Mouse (Mus musculus) intestine, embryonic 15.5 days (tissue): Measurements from ENCODE around the gene Aurkb. TPM values are rescaled to one million over a fixed set of nuclear protein-coding genes. Genes with fewer than 3 reads are reported as not detected.
A peak's percentile ranks its signal among the peaks of the same experiment; 100 is the strongest.

Experiments
- ATAC-seq: fragments of 200-750 bp; cut with Nextera tagmentation; 2 replicates; pipeline ENCODE4 v1.8.0; 2017; ENCODE audit warnings: moderate TSS enrichment, moderate library complexity
- H3K27ac ChIP-seq: fragments of 300-500 bp; sonication (generic); 2 replicates; pipeline ENCODE4 v1.5.1; 2015; ENCODE audit warnings: mild to moderate bottlenecking, inconsistent platforms
- H3K27me3 ChIP-seq: fragments of 300-500 bp; sonication (generic); replicated peaks from 2 replicates; pipeline ENCODE4 v1.6.1; 2015; ENCODE audit warnings: inconsistent platforms
- H3K36me3 ChIP-seq: fragments of 300-500 bp; sonication (generic); 2 replicates; pipeline ENCODE4 v1.6.1; 2015; ENCODE audit warnings: inconsistent platforms
- H3K4me1 ChIP-seq: fragments of 300-500 bp; sonication (generic); replicated peaks from 2 replicates; pipeline ENCODE4 v1.6.1; 2015; ENCODE audit warnings: inconsistent platforms
- H3K4me2 ChIP-seq: fragments of 300-500 bp; sonication (generic); replicated peaks from 2 replicates; pipeline ENCODE4 v1.6.1; 2015; ENCODE audit warnings: mild to moderate bottlenecking, inconsistent platforms
- H3K4me3 ChIP-seq: fragments of 300-500 bp; sonication (generic); replicated peaks from 2 replicates; pipeline ENCODE4 v1.5.1; 2015; ENCODE audit warnings: inconsistent platforms
- H3K9ac ChIP-seq: fragments of 300-500 bp; sonication (generic); 2 replicates; pipeline ENCODE4 v1.6.1; 2015; ENCODE audit warnings: inconsistent platforms
- H3K9me3 ChIP-seq: fragments of 300-500 bp; sonication (generic); 2 replicates; pipeline ENCODE4 v1.6.1; 2016; ENCODE audit warnings: inconsistent platforms
- WGBS: fragments of 180-500 bp; shearing (Covaris S2); methylation state at CpG from one replicate; pipeline ENCODE4 v1.1.7; 2015; 5-methylcytosine and 5-hydroxymethylcytosine counted together
- polyA plus RNA-seq: library from polyadenylated mRNA; unstranded; fragments of >200 nt; fragmentation: Nextera tagmentation; extraction: Ambion mirVana; gene quantifications from 2 replicates; pipeline ENCODE4 v1.2.1, GENCODE M21; 2015

Aurkb gene
- polyA plus RNA-seq, 1 experiment from 2014 or later: 133 TPM

DNA sequence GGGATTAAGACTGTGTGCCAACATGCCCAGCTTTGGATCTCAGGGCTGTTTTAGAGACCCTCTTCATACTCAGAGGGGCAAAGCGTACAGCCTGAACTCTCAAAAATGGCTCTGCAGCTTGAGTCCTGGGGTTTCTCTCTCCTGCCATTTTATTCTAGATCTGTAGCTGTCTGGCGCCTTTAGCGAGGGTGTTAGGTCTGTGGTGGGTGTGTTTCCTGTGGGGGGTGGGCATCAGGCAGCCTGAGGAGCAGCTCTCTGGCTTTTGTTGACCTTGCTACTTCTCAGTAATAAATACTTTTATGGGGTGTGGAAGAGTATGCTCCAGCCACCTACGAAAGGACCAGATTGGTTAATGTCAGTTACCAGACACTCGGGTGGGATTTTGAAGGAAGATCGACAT lies 32.6 kb downstream of the Aurkb start:
- H3K27ac ChIP-seq: no peak overlapping the region
- no peak overlapping the region for H3K4me3 ChIP-seq
- 64% methylated on average over 6 of the region's 6 CpGs for WGBS
- H3K4me2 ChIP-seq: no peak overlapping the region
- no peaks in the 10 kb centered on the region for H3K36me3 ChIP-seq
- H3K27me3 ChIP-seq: no peaks in the 10 kb centered on the region
- no peak for ATAC-seq
- no peaks in the 10 kb centered on the region for H3K9me3 ChIP-seq
- no peaks in the 10 kb centered on the region; the same call in 1 of the 2 replicates for H3K4me1 ChIP-seq
- no peak overlapping the region for H3K9ac ChIP-seq

- Histone ChIP-seq H3K4me1 (no peaks in the 10 kb centered on the region; the same call in 1 of the 2 replicates), H3K27ac (no peak overlapping the region), H3K36me3 (no peaks in the 10 kb centered on the region), H3K9me3 (no peaks in the 10 kb centered on the region), H3K9ac (no peak overlapping the region), H3K4me3 (no peak overlapping the region), H3K27me3 (no peaks in the 10 kb centered on the region), H3K4me2 (no peak overlapping the region)
- no peak for ATAC-seq
- WGBS: 70% methylated on average over 5 of the region's 5 CpGs
Measured at GRCm38 (mm10) chr11:69078805-69079438, 33.5 kb downstream of the Aurkb start.

DNA sequence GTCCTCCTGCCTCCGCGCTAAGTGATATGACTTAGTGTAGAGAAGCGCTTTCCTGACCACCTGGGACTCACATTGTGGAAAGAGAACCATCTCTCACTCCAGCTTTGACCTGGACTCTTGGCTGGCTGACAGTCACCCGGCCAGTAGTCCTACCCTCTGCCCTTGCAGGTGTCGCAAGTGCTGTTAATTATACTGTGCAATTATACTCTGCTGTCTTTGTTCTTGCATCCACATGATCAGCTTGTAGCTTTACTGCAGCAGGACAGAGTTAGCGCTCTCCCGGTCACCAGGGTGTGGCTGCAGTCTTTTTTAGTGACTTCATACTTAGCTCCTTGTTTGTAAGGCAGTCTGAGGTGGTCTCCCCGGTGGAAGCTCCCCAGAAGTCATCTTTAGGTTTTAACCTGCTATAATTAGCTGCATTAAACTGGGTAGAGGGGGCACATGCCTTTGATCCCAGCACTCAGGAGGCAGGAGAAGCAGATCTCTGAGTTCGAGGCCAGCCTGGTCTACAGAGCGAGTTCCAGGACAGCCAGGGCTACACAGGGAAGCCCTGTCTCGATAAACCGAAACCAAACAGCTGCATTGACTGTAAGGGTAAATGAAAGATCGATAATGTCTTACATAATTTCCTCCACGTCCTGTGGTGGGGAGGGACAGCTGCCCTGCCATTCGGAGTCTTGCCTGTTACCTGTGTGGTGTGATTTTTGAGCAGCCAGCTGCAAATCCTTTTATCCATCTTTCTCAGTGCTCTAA lies 34.8 kb downstream of the Aurkb start:
- H3K4me3 ChIP-seq: no peak overlapping the region
- H3K4me2 ChIP-seq: no peak overlapping the region
- no peaks in the 10 kb centered on the region for H3K27me3 ChIP-seq
- H3K4me1 ChIP-seq: no peaks in the 10 kb centered on the region
- ATAC-seq: peak; percentile 60; the same call in 1 of the 2 replicates
- no peaks in the 10 kb centered on the region for H3K36me3 ChIP-seq
- no peak overlapping the region for H3K27ac ChIP-seq
- H3K9ac ChIP-seq: no peak overlapping the region
- 73% methylated on average over 15 of the region's 15 CpGs for WGBS
- no peaks in the 10 kb centered on the region for H3K9me3 ChIP-seq

- no peaks in the 10 kb centered on the region for H3K4me1 ChIP-seq
- H3K27me3 ChIP-seq: no peaks in the 10 kb centered on the region
- H3K9ac ChIP-seq: no peak overlapping the region
- H3K4me2 ChIP-seq: no peak overlapping the region
- 89% methylated on average over 8 of the region's 8 CpGs for WGBS
- H3K4me3 ChIP-seq: no peak overlapping the region
- H3K9me3 ChIP-seq: no peaks in the 10 kb centered on the region
- H3K36me3 ChIP-seq: no peaks in the 10 kb centered on the region
- no peak overlapping the region for H3K27ac ChIP-seq
- ATAC-seq: no peak
Measured at GRCm38 (mm10) chr11:69080855-69081222, 35.4 kb downstream of the Aurkb start.

DNA sequence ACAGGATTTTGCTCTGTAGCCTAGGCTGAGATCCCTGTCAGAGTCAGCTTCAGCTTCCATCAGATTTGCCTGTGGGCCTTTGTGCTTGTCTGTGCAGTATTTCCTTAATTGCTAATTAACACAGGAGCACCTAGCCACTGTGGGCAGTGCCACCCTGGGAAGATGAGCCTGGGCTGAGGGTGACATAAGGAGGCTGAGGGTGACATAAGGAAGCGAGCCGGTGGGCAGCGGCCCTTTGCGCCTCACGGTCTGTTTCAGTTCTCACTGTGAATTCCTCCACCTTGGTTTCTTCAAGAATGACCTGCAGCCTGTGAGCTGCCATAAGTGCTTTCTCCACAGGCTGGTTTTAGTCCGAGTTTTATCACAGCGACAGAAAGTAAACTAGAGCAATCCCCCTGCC lies 36.2 kb downstream of the Aurkb start:
- ATAC-seq: no peak
- no peaks in the 10 kb centered on the region for H3K9me3 ChIP-seq
- H3K4me3 ChIP-seq: no peak overlapping the region
- no peaks in the 10 kb centered on the region; the same call in 1 of the 2 replicates for H3K4me1 ChIP-seq
- no peak overlapping the region for H3K9ac ChIP-seq
- WGBS: 71% methylated on average over 7 of the region's 7 CpGs
- no peak overlapping the region for H3K4me2 ChIP-seq
- no peak overlapping the region for H3K27ac ChIP-seq
- no peaks in the 10 kb centered on the region for H3K36me3 ChIP-seq
- H3K27me3 ChIP-seq: no peaks in the 10 kb centered on the region

GRCm38 (mm10) chr11:69085608-69086007 lies 40.2 kb downstream of the Aurkb start:
- Histone ChIP-seq H3K36me3 (no peaks in the 10 kb centered on the region), H3K27me3 (no peaks in the 10 kb centered on the region), H3K4me3 (no peak overlapping the region), H3K4me1 (peaks cover 22% of the 10 kb centered on the region), H3K9me3 (no peaks in the 10 kb centered on the region), H3K9ac (no peak overlapping the region), H3K27ac (no peak overlapping the region), H3K4me2 (no peak overlapping the region)
- no peak for ATAC-seq
- 62% methylated on average over 6 of the region's 6 CpGs for WGBS

GRCm38 (mm10) chr11:69086390-69086789 lies 40.9 kb downstream of the Aurkb start:
- H3K27ac ChIP-seq: peak overlapping the region; percentile 79
- no peak overlapping the region for H3K4me2 ChIP-seq
- H3K4me1 ChIP-seq: peaks cover 24% of the 10 kb centered on the region
- no peaks in the 10 kb centered on the region for H3K9me3 ChIP-seq
- no peak overlapping the region for H3K4me3 ChIP-seq
- H3K27me3 ChIP-seq: no peaks in the 10 kb centered on the region
- H3K9ac ChIP-seq: no peak overlapping the region
- 41% methylated on average over 6 of the region's 6 CpGs for WGBS
- no peak for ATAC-seq
- H3K36me3 ChIP-seq: no peaks in the 10 kb centered on the region; the same call in 1 of the 2 replicates

- no peak overlapping the region; the same call in 1 of the 2 replicates for H3K9ac ChIP-seq
- peak overlapping the region; percentile 79 for H3K27ac ChIP-seq
- peaks cover 28% of the 10 kb centered on the region for H3K4me1 ChIP-seq
- peak; percentile 28; the same call in 1 of the 2 replicates for ATAC-seq
- no peak overlapping the region for H3K4me3 ChIP-seq
- 40% methylated on average over 4 of the region's 4 CpGs for WGBS
- no peaks in the 10 kb centered on the region for H3K9me3 ChIP-seq
- H3K27me3 ChIP-seq: no peaks in the 10 kb centered on the region
- H3K36me3 ChIP-seq: no peaks in the 10 kb centered on the region; the same call in 1 of the 2 replicates
- H3K4me2 ChIP-seq: no peak overlapping the region
Measured at GRCm38 (mm10) chr11:69087082-69087481, 41.6 kb downstream of the Aurkb start.

DNA sequence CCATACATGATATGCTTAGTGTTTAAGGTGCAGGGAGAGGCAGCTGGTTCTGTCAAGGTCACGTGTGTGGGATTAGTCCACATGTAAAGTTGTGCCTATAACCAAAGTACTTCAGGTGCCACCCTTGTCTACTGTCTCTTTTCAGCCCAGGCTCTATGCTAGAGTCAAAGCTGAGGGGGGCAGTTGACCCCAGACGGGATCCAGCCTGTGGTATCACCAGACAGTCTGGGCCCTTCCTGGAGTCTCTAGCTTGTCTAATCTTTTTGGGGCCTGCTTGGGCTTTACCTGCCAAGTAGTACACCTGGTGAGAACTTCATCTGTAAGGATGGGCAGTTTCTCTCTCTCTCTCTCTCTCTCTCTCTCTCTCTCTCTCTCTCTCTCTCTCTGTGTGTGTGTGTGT lies 42.1 kb downstream of the Aurkb start:
- no peaks in the 10 kb centered on the region for H3K27me3 ChIP-seq
- no peaks in the 10 kb centered on the region for H3K9me3 ChIP-seq
- no peak for ATAC-seq
- peak overlapping the region; percentile 85 for H3K4me2 ChIP-seq
- WGBS: 56% methylated on average over 2 of the region's 2 CpGs
- H3K4me3 ChIP-seq: no peak overlapping the region
- peaks cover 2% of the 10 kb centered on the region; the same call in 1 of the 2 replicates for H3K36me3 ChIP-seq
- H3K27ac ChIP-seq: peak overlapping the region; percentile 79
- H3K9ac ChIP-seq: no peak overlapping the region
- H3K4me1 ChIP-seq: peaks cover 28% of the 10 kb centered on the region

- Histone ChIP-seq H3K4me2 (peak within 1 kb of the TSS; percentile 85), H3K9me3 (no peaks in the 10 kb centered on the region), H3K27ac (peak within 1 kb of the TSS; percentile 93), H3K9ac (peak within 1 kb of the TSS; percentile 100), H3K4me3 (peak within 1 kb of the TSS; percentile 99), H3K36me3 (peaks cover 3% of the 10 kb centered on the region; the same call in 1 of the 2 replicates), H3K27me3 (no peaks in the 10 kb centered on the region), H3K4me1 (peaks cover 28% of the 10 kb centered on the region)
- WGBS: under 1% methylated on average over 61 of the region's 67 CpGs
- ATAC-seq: peak; percentile 79
Measured at GRCm38 (mm10) chr11:69088103-69088855, 42.8 kb downstream of the Aurkb start, which contains the start of gene Vamp2. Gene Vamp2, plus strand, starts transcription at chr11:69088490.

DNA sequence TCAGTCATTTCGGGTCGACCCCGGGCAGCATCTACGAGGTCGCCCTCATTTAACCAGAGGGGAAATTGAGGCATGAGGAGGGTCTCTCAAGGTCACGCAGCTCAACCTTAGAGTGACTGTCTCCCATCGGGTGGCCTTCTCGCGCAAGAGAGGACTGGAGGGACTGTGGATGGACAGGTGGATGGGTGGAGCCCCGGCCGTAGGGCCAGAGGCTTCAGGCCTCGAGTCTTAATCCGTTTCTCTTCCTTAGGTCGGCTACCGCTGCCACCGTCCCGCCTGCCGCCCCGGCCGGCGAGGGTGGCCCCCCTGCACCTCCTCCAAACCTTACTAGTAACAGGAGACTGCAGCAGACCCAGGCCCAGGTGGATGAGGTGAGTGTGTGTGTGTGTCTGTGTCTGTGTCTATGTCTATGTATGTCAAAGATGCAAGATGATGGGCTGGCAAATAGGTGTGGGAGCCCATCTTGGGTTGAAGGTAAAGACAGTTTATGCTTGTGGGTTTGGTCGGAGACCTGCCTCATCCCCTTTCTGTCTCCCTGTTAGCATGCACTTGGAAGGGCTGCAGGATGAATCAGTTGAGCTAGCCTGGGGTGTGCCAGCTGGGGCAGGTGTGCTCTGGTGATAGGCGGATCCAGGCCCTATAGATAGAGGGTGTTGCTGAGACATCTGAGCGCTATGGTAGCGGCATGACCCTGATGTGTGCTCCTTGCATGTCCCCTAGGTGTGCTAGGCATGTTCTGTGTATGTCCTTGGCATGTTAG lies 43.6 kb downstream of the Aurkb start:
- peaks cover 3% of the 10 kb centered on the region; the same call in 1 of the 2 replicates for H3K36me3 ChIP-seq
- no peaks in the 10 kb centered on the region for H3K27me3 ChIP-seq
- H3K27ac ChIP-seq: peak overlapping the region; percentile 93
- H3K9me3 ChIP-seq: no peaks in the 10 kb centered on the region
- peak overlapping the region; percentile 99 for H3K4me3 ChIP-seq
- ATAC-seq: peak; percentile 42
- 9% methylated on average over 25 of the region's 25 CpGs for WGBS
- peaks cover 30% of the 10 kb centered on the region for H3K4me1 ChIP-seq
- peak overlapping the region; percentile 100 for H3K9ac ChIP-seq
- H3K4me2 ChIP-seq: peak overlapping the region; percentile 85
